Mouse (Mus musculus) liver, embryonic 11.5 days (tissue): ENCODE data around the gene Il18rap. TPM values are rescaled to one million over a fixed set of nuclear protein-coding genes. Genes with fewer than 3 reads are reported as not detected.
"Not testable (repeated sequence)": the region's sequence is repeated elsewhere in the genome, so short reads cannot be mapped to it uniquely, and the experiment has no call there.

Experiments used
- ATAC-seq: fragments of 200-750 bp; cut with Nextera tagmentation; replicated peaks from 2 replicates; pipeline ENCODE4 v1.8.0; 2017; ENCODE audit warnings: moderate number of reproducible peaks, mild to moderate bottlenecking, moderate TSS enrichment, moderate library complexity; ENCODE audit not compliant: low FRiP score
- DNase-seq: peaks from one replicate; pipeline ENCODE4 v3.0.0-alpha.2; 2017; ENCODE audit warnings: low spot score
- H3K27ac ChIP-seq: fragments of 300-500 bp; sonication (generic); 2 replicates; pipeline ENCODE4 v1.5.1; 2014; ENCODE audit warnings: mild to moderate bottlenecking, low read depth, low read length, control low read depth
- H3K27me3 ChIP-seq: fragments of 300-500 bp; sonication (generic); replicated peaks from 2 replicates; pipeline ENCODE4 v1.6.1; 2014; ENCODE audit warnings: low read length, mixed read lengths; ENCODE audit not compliant: control insufficient read depth, insufficient read depth
- H3K36me3 ChIP-seq: fragments of 300-500 bp; sonication (generic); 2 replicates; pipeline ENCODE4 v1.6.1; 2014; ENCODE audit warnings: mild to moderate bottlenecking, low read length, moderate library complexity, mixed read lengths; ENCODE audit not compliant: control insufficient read depth, insufficient read depth
- H3K4me1 ChIP-seq: fragments of 300-500 bp; sonication (generic); replicated peaks from 2 replicates; pipeline ENCODE4 v1.6.1; 2014; ENCODE audit warnings: low read length, mixed read lengths; ENCODE audit not compliant: control insufficient read depth, insufficient read depth
- H3K4me2 ChIP-seq: fragments of 300-500 bp; sonication (generic); 2 replicates; pipeline ENCODE4 v1.6.1; 2014; ENCODE audit warnings: mild to moderate bottlenecking, control low read depth, moderate library complexity
- H3K4me3 ChIP-seq: fragments of 300-500 bp; sonication (generic); 2 replicates; pipeline ENCODE4 v1.5.1; 2014; ENCODE audit warnings: low read depth, low read length, control low read depth
- H3K9ac ChIP-seq: fragments of 300-500 bp; sonication (generic); 2 replicates; pipeline ENCODE4 v1.6.1; 2014; ENCODE audit warnings: low read depth, low read length, control low read depth
- H3K9me3 ChIP-seq: fragments of 300-500 bp; sonication (generic); 2 replicates; pipeline ENCODE4 v1.6.1; 2016; ENCODE audit warnings: low read length, inconsistent platforms, mixed read lengths; ENCODE audit not compliant: control insufficient read depth
- WGBS: fragments of 180-500 bp; shearing (Covaris S2); extraction: QIAGEN DNeasy Blood & Tissue Kit; methylation state at CpG from one replicate; pipeline ENCODE4 v1.1.7; 2014; 5-methylcytosine and 5-hydroxymethylcytosine counted together
- polyA plus RNA-seq: library from polyadenylated mRNA; unstranded; fragments of >200 nt; fragmentation: Nextera tagmentation; extraction: Ambion mirVana; gene quantifications from 2 replicates; pipeline ENCODE4 v1.2.1, GENCODE M21; 2014

Il18rap gene
- polyA plus RNA-seq, 1 experiment from 2014 or later: 1.2 TPM

GRCm38 (mm10) chr1:40579784-40580183 is 64.6 kb downstream of the Il18rap start, which contains the start of gene Slc9a4:
Slc9a4 (plus strand) TSS chr1:40580081.
- H3K4me3 ChIP-seq: no peak within 1 kb of the TSS
- 14% methylated on average over 7 of the region's 7 CpGs for WGBS
- ATAC-seq: no peak
- no peak within 1 kb of the TSS for H3K27ac ChIP-seq
- H3K9ac ChIP-seq: no peak within 1 kb of the TSS
- no peak for DNase-seq
- no peak within 1 kb of the TSS for H3K4me2 ChIP-seq
- H3K9me3 ChIP-seq: no peaks in the 10 kb centered on the region
- no peaks in the 10 kb centered on the region for H3K36me3 ChIP-seq
- no peaks in the 10 kb centered on the region for H3K4me1 ChIP-seq
- 0 out of 2 replicates have a peak, but pooled peaks cover 2% of the 10 kb centered on the region for H3K27me3 ChIP-seq

- Histone ChIP-seq H3K9ac (no peak overlapping the region), H3K36me3 (no peaks in the 10 kb centered on the region), H3K4me1 (no peaks in the 10 kb centered on the region), H3K27ac (no peak overlapping the region), H3K9me3 (no peaks in the 10 kb centered on the region), H3K4me2 (no peak overlapping the region), H3K4me3 (no peak overlapping the region), H3K27me3 (0 out of 2 replicates have a peak, but pooled peaks cover 2% of the 10 kb centered on the region)
- DNase-seq (no peak), ATAC-seq (no peak)
- WGBS: 68% methylated on average over 14 of the region's 14 CpGs
Measured at GRCm38 (mm10) chr1:40580269-40580668, 65.1 kb downstream of the Il18rap start.

GRCm38 (mm10) chr1:40586776-40587175 is 71.6 kb downstream of the Il18rap start:
- Histone ChIP-seq H3K4me3 (no peak overlapping the region), H3K36me3 (no peaks in the 10 kb centered on the region), H3K27ac (no peak overlapping the region), H3K9me3 (no peaks in the 10 kb centered on the region), H3K4me1 (no peaks in the 10 kb centered on the region), H3K27me3 (no peaks in the 10 kb centered on the region), H3K9ac (no peak overlapping the region), H3K4me2 (no peak overlapping the region)
- 86% methylated on average over 5 of the region's 5 CpGs for WGBS
- no peak for DNase-seq
- ATAC-seq: no peak

- Histone ChIP-seq H3K9ac (no peak overlapping the region), H3K4me3 (no peak overlapping the region), H3K27ac (no peak overlapping the region), H3K9me3 (no peaks in the 10 kb centered on the region), H3K4me2 (no peak overlapping the region), H3K4me1 (no peaks in the 10 kb centered on the region), H3K27me3 (no peaks in the 10 kb centered on the region), H3K36me3 (no peaks in the 10 kb centered on the region)
- ATAC-seq (no peak), DNase-seq (no peak)
- whole genome bisulfite sequencing: 88% methylated on average over 4 of the region's 4 CpGs
Measured at GRCm38 (mm10) chr1:40590931-40591330, 75.8 kb downstream of the Il18rap start.

- no peaks in the 10 kb centered on the region for H3K36me3 ChIP-seq
- H3K27ac ChIP-seq: no peak overlapping the region
- no peaks in the 10 kb centered on the region for H3K9me3 ChIP-seq
- no peak overlapping the region for H3K4me3 ChIP-seq
- no peaks in the 10 kb centered on the region for H3K4me1 ChIP-seq
- no peak overlapping the region for H3K9ac ChIP-seq
- no peaks in the 10 kb centered on the region for H3K27me3 ChIP-seq
- H3K4me2 ChIP-seq: no peak overlapping the region
- ATAC-seq: no peak
- DNase-seq: no peak
- WGBS: 56% methylated on average over 5 of the region's 5 CpGs
Measured at GRCm38 (mm10) chr1:40597822-40598221, 82.7 kb downstream of the Il18rap start.

GRCm38 (mm10) chr1:40599661-40600060 is 84.5 kb downstream of the Il18rap start:
- H3K4me2 ChIP-seq, H3K9ac ChIP-seq, H3K9me3 ChIP-seq, H3K27me3 ChIP-seq, H3K4me3 ChIP-seq, H3K36me3 ChIP-seq, ATAC-seq, H3K4me1 ChIP-seq, H3K27ac ChIP-seq, DNase-seq: not testable (repeated sequence)
- 85% methylated on average over 9 of the region's 9 CpGs for WGBS

GRCm38 (mm10) chr1:40600394-40601327 is 85.5 kb downstream of the Il18rap start:
- Histone ChIP-seq H3K9ac (no peak overlapping the region), H3K27me3 (no peaks in the 10 kb centered on the region)

More at GRCm38 (mm10) chr1:40600394-40601327, 85.5 kb downstream of the Il18rap start:
- no peaks in the 10 kb centered on the region for H3K9me3 ChIP-seq
- H3K4me2 ChIP-seq: no peak overlapping the region
- 83% methylated on average over 25 of the region's 25 CpGs for WGBS
- DNase-seq (no peak), ATAC-seq (no peak)
- H3K4me3 ChIP-seq: no peak overlapping the region
- no peaks in the 10 kb centered on the region for H3K36me3 ChIP-seq
- H3K27ac ChIP-seq: no peak overlapping the region
- no peaks in the 10 kb centered on the region for H3K4me1 ChIP-seq
